Mouse (Mus musculus): Measurements from ENCODE around the gene Cldn11. TPM values are rescaled to one million over a fixed set of nuclear protein-coding genes. Genes with fewer than 3 reads are reported as not detected.

Cldn11 gene
- total RNA-seq, 2 experiments from 2014 or later = 0.30 to 0.36 TPM

Other genes starting within 250 kb of the Cldn11 start
- gene Phc3, start 180.5 kb upstream of the Cldn11 start, total RNA-seq (2021) = 10 to 100 TPM in 1 of 2 experiments, 1 to 10 TPM in 1; 9.3 to 11.6 TPM
- gene Prkci, start 154.2 kb upstream of the Cldn11 start, total RNA-seq (2021) = 1 to 10 TPM; 2.8 to 3.0 TPM
- 10 to 100 TPM in 1 of 2 experiments, 1 to 10 TPM in 1; 9.6 to 10.5 TPM for gene Skil, start 54.9 kb upstream of the Cldn11 start, total RNA-seq (2021)
- under 1 TPM in 1 of 2 experiments, not detected in 1; 0.10 TPM for gene Slc7a14, start 160.5 kb downstream of the Cldn11 start, total RNA-seq (2021)

Data from gastrocnemius, postnatal 36 days (tissue).